Mouse (Mus musculus) hematopoietic stem cell, adult 5-6 weeks (primary cell): ENCODE data around the gene Mecom. TPM values are rescaled to one million over a fixed set of nuclear protein-coding genes. Genes with fewer than 3 reads are reported as not detected.
A peak's percentile ranks its signal among the peaks of the same experiment; 100 is the strongest.

Source experiments
- ATAC-seq, 2 experiments: fragments of 125-278 bp in 1 of 2; replicated peaks in 1 of 2; 2 replicates each; pipeline ENCODE4 v1.8.0; 2016 to 2017; ENCODE audit warnings: inconsistent platforms in 2 of 2, mild to moderate bottlenecking in 2 of 2, moderate number of reproducible peaks in 2 of 2, low read depth in 1 of 2, moderate TSS enrichment in 1 of 2; ENCODE audit not compliant: low FRiP score in 2 of 2, poor library complexity in 2 of 2, severe bottlenecking in 2 of 2, insufficient read depth in 1 of 2, low TSS enrichment in 1 of 2
- total RNA-seq: library from RNA; stranded (forward); fragments of 172-1452, 232-1000 nt; gene quantifications from 2 replicates; pipeline ENCODE4 v1.2.3, GENCODE M21; 2017

Gene Mecom
- total RNA-seq, 1 experiment from 2014 or later = 82.2 TPM

GRCm38 (mm10) chr3:30173812-30174211 lies 374.0 kb downstream of the Mecom start:
- no peak for ATAC-seq

GRCm38 (mm10) chr3:30168396-30169186 lies 379.2 kb downstream of the Mecom start:
- ATAC-seq = no peak

DNA sequence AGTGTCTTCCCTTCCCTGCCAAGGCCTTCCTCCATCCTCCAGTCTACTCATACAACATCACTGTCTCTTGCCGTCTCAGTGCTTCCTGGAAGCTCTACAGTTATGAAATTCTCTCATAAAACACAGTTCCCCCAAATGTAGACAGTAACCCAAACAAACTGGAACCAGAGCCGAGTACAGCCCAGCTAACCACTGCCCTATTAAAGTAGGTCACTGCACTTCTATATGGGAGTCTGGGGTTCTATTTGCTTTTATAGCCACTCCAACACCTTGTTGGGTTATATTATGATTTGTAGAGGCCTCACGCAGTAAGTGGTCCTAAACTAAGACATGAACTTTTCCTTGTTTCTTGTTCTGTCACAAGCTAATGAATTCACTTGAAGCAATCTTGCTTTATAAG lies 380.8 kb downstream of the Mecom start:
- no peak for ATAC-seq

DNA sequence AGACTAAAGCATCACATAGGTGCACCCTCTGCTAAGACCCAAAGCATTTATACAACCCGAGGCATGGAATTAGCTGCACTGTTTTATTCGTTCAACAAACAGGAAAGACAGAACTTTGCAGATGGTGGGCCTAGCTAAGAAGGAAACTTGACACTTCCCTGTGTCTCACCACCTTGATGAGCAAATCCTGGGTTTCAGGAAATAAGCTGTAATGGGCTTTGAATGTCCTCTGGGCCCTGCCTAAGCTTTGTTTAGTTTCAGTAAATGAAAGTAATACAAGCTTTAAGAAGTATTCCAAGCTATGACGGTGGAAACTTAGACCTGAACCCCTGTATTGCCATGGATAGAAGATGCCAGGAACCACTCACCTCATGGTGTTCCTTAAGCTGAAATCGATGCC lies 383.0 kb downstream of the Mecom start:
- no peak for ATAC-seq

GRCm38 (mm10) chr3:30163390-30163789 lies 384.4 kb downstream of the Mecom start:
- no peak for ATAC-seq

- peak; percentile 31 to 34; a peak in 3 of 4 replicates for ATAC-seq
Measured at GRCm38 (mm10) chr3:30160961-30161670, 386.7 kb downstream of the Mecom start.

GRCm38 (mm10) chr3:30160346-30160745 lies 387.5 kb downstream of the Mecom start:
- no peak for ATAC-seq

DNA sequence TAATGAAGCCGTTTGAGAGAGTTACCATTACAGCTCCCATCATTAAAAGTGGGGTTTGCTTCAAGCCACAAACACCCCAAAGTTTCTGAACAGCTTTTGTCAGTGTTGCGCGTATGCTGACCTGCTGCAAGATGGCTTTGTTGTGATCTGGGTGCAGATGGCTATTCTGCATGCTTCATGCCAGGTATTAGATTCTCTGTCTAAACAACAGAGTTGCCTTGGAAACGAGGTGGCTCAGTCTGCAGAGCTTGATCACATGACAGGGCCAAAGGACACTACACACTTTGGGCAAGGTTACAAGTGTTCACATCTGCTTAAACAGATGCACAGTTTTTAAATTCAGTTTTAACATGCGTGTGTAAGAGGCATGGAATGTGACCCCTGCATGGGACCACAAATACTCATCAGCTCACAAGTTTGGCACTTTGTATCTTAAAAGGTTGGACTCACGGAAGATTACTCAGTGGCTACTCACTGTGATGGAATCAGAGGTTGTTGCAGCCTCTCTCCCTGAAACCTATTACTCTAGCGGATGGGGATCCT lies 390.6 kb downstream of the Mecom start:
- no peak for ATAC-seq

DNA sequence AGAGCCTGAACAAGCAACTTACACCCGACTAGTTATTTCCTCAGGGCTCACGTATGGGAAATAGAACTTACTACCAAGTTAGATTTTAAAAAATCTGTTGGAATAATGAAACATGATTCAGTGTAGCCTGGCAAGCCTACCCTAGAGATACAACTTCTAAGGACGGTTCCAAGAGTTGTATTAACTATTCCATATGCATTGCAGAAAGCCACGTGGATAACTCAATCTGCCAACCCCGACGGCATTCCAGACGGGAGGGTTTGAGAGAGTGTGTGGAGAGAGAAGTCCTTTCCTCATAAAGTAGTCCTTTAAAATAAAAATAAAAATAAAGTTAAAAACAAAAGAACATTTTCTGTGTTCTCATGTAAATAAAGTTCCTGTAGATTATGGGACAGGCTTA lies 393.4 kb downstream of the Mecom start:
- no peak for ATAC-seq

GRCm38 (mm10) chr3:30153923-30154331 lies 393.9 kb downstream of the Mecom start:
- ATAC-seq = no peak

DNA sequence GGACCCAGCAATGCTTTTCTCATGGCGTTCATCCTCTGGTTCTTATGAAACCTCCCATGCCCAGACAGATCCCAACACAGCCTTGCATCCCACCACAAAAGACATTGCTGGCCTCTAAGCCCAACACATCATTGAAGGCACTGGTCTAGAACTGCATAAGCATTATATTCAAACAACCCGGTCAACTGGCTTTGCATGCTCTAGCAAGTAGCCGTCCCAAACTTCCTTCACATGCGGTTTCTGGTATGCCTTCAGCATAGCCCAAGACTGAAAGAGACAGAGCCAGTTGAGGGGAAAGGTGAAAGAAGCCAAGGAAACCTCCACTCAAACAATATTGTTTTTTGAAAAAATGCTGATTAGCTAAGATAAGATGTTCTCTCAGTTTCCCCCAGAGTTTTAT lies 397.7 kb downstream of the Mecom start:
- no peak for ATAC-seq

DNA sequence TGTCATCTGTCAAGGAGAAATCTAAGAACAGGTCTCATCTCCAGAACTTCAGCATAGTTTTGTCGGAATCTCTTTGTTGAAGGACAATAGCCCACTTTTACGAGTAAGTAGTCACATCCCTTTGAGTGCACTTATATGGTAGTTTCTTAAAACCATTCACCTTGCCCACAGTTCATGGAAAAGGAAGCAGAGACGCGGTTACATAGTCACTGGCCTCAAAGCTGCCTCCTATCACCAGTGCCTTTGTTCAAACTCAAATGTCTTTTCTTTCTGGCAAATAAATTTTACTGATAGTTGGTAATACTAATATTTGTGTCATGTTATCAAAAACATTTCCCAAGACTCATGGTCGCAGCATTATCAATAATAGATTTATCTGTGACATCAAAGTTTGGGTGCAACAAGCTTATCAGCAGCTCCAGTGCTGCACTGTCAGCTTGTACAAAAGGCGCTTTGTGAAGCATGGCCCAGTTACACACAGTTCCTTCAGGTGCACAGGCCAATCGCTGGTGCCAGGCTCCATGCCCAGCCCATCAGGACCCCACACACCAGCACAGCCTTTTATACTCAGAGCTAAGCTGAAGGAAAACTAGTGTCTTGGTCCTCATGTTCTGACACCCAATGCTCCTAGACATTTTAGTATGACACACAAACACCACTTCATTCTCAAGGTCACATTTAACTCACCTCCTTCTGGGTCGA lies 399.3 kb downstream of the Mecom start:
- ATAC-seq = no peak

DNA sequence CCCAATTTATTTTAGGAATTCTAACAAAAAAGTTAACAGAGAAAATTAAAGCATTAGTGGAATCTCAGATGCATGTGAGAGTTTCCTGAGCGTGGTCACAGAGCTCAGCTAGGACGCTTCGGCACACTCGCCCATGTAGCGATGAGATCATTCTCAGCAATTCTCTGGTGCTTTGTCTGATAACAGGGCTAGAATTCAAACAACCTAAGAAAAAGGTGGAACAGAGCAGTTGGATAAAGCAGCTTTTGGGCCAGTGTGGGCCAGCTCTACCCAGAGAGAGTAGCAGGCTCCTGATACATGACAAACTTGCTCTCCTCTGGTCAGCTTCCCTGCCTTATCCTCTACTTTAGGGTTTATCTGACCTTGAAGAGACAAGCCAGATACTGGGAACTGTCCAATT lies 402.8 kb downstream of the Mecom start:
- no peak for ATAC-seq

DNA sequence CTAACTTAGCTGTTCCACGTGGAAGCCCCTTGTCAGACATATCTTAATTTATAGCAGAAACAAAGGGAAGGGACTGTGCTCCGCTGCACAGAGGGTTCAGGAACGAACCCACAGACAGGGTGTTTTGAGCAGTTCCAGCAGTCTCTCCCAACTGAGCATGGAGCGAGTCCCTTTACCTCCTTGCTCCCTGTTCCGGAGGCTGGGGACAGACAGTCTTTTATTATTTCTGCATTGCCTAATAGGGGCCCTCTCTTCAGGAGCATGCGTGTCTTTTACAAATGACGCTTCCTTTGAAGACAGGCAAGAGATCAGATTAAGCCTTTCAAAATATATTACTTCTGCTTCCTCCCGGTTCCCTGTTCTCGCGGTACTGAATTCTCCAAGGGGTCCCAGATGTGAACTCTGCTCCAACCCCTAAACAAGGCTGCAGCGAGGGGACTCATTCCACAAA lies 403.8 kb downstream of the Mecom start:
- peak; percentile 27 to 32; a peak in 1 of 4 replicates for ATAC-seq

DNA sequence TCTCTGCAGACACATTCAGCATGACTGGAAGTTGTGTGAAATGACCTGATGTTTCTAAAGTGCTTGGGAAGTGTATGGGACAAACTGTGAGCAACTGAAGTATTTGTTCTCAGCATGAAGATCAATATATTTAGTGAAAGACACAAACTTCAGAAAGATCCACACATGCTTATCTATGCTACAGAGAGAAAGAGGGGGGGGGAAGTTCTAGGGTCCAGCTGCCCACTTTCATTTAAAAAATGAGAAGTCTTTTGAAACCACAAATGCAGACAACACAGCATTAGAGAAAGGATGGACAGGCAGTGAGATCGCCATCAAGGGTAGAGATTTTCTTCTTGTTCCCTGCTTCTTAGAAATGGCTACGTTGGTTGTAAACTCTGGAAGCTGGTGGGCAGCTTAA lies 404.4 kb downstream of the Mecom start:
- no peak for ATAC-seq

GRCm38 (mm10) chr3:30140349-30140748 lies 407.5 kb downstream of the Mecom start:
- ATAC-seq = no peak

GRCm38 (mm10) chr3:30139678-30140077 lies 408.1 kb downstream of the Mecom start:
- ATAC-seq = no peak

GRCm38 (mm10) chr3:30138588-30138987 lies 409.2 kb downstream of the Mecom start:
- no peak for ATAC-seq
